Mouse (Mus musculus) erythroblast, embryonic 14.5 days (primary cell): Measurements from ENCODE around the gene Chl1. TPM values are rescaled to one million over a fixed set of nuclear protein-coding genes. Genes with fewer than 3 reads are reported as not detected.

Experiments used
- H3K27me3 ChIP-seq: 2 replicates; pipeline ENCODE4 v1.6.1; 2012; ENCODE audit warnings: inconsistent platforms; ENCODE audit not compliant: control insufficient read depth
- H3K36me3 ChIP-seq: 2 replicates; pipeline ENCODE4 v1.6.1; 2012; ENCODE audit warnings: mild to moderate bottlenecking, inconsistent platforms; ENCODE audit not compliant: control insufficient read depth
- H3K4me1 ChIP-seq: 2 replicates; pipeline ENCODE4 v1.6.1; 2012; ENCODE audit warnings: inconsistent platforms; ENCODE audit not compliant: control insufficient read depth
- H3K4me3 ChIP-seq: replicated peaks from 2 replicates; pipeline ENCODE3; 2012; ENCODE audit warnings: moderate library complexity, mild to moderate bottlenecking, inconsistent platforms
- H3K9me3 ChIP-seq: 2 replicates; pipeline ENCODE4 v1.6.1; 2012; ENCODE audit warnings: low read length, inconsistent platforms, mixed read lengths; ENCODE audit not compliant: control insufficient read depth
- GATA1 ChIP-seq: IDR thresholded peaks from 2 replicates; pipeline ENCODE4 v1.6.1; 2012; ENCODE audit warnings: low read length, inconsistent platforms, mixed read lengths
- TAL1 ChIP-seq: IDR thresholded peaks from 3 replicates; pipeline ENCODE4 v1.6.1; 2012; ENCODE audit warnings: low read length, inconsistent platforms, mixed read lengths
- polyA plus RNA-seq: library from polyadenylated mRNA; stranded (reverse); fragments of >175 nt; gene quantifications from 2 replicates; pipeline ENCODE4 v1.2.3, GENCODE M21; 2012

The Chl1 gene
- polyA plus RNA-seq, 1 experiment = 0.01 TPM

DNA sequence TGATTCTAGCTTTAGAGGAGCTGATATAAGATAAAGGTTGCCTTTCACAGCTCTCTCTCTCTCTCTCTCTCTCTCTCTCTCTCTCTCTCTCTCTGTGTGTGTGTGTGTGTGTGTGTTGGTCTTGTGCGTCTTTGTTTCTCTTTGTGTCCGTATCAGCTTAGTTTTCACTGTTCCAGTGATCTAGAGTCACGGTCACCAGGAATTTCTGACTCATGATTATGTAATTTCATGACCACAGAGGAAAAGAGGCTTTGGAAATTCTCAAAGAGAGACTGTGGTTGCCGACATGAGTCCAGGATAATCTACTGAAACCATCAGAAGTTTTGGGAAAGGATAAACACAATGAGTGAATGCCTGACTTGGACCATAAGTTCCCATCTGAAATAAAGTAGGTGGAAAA lies 110.5 kb downstream of the Chl1 start:
- TF ChIP-seq TAL1 = no peak
- TF ChIP-seq GATA1 = no peak
- Histone ChIP-seq H3K27me3 (no peaks in the 10 kb centered on the region), H3K9me3 (no peaks in the 10 kb centered on the region), H3K4me3 (no peak overlapping the region), H3K4me1 (no peaks in the 10 kb centered on the region), H3K36me3 (no peaks in the 10 kb centered on the region)

DNA sequence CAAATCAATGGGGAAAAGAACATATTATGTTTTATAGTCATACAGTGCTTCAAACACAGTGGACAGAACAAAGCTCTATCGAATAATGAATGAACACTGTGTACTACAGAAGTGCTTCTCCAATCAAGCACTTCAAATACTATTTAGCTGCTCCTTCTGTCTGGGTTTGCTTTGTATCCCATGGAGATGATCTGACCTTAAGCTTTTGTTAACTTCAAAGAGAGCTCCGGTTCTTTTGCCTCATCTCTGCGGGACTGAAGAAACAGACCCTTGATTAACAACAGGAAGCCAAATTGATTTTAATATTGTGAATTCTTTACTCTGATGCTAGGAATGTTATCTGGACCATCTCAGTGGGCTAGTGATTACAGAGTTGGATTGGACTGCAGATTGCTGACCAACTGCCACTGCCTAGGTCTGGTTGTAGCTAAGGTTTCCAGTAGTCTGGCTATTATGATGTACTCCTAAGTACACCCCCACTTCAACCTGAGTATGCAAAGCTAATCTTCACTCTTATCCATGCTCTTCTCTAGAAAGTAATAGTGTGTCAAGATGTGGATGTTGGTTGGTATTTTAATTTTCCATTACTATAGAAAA lies 111.8 kb downstream of the Chl1 start:
- Histone ChIP-seq H3K9me3 (no peaks in the 10 kb centered on the region), H3K36me3 (no peaks in the 10 kb centered on the region), H3K4me1 (no peaks in the 10 kb centered on the region), H3K4me3 (no peak overlapping the region), H3K27me3 (no peaks in the 10 kb centered on the region)
- TF ChIP-seq TAL1 (no peak), GATA1 (no peak)

DNA sequence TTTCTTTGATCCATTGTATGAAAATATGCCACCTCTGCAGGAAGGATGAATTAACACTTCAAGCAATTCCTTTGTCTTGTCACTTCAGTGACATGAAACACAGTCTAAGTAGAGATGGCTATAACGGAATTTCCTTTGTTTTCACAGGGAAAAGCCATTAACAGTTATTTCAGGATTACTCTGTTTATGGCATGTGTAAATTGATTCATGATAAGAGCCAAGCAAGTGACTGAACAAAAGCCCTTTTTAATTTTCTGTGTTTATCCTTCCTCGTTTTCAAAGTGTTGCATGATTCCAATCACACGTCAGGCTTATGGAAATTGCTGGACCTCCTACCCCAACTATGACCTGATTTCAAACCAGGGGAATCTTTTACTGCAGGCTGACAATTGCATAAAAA lies 122.5 kb downstream of the Chl1 start:
- no peak overlapping the region for H3K4me3 ChIP-seq
- no peaks in the 10 kb centered on the region for H3K9me3 ChIP-seq
- H3K36me3 ChIP-seq = no peaks in the 10 kb centered on the region
- no peak for TF ChIP-seq GATA1
- TF ChIP-seq TAL1 = no peak
- H3K4me1 ChIP-seq = no peaks in the 10 kb centered on the region
- no peaks in the 10 kb centered on the region for H3K27me3 ChIP-seq

DNA sequence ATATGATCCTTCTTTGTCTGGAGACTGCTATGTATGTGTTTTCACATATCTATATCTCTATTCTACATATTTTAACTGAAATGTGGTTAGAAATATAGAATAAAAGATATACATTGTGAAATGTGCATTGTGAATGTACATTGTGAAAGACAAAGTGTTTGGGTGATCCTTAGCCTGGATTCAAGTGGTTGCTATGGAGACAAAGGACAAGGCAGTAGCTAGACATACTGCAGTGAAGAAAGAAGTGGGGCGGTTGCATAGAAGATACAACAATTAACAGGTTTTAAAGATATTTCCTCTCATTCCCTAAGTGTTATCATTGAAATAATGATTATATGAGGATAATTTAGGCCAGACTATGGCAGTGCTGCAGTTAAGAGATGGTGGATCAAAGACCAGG lies 146.4 kb downstream of the Chl1 start:
- no peaks in the 10 kb centered on the region for H3K9me3 ChIP-seq
- H3K36me3 ChIP-seq = no peaks in the 10 kb centered on the region
- H3K27me3 ChIP-seq = no peaks in the 10 kb centered on the region
- no peak overlapping the region for H3K4me3 ChIP-seq
- TF ChIP-seq GATA1 (no peak), TAL1 (no peak)
- no peaks in the 10 kb centered on the region for H3K4me1 ChIP-seq

DNA sequence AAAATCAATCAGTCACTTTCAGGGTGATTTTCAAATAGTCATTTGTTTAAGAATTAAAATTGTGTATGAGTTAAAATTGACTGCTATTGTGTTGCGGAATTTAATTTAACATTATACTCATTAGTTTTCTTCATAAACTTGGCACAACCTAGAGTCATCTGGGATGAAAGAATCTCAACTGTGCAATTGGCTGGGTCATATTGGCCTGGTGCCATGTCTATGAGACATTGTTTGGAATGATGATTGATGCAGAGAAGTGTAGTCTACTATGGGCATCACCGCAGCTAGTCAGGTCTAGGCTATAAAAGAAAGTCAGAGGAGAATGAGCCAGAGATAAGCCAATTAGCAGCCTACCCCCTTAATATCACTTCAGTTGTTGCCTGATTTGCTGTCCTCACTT lies 148.8 kb downstream of the Chl1 start:
- TF ChIP-seq TAL1 = no peak
- TF ChIP-seq GATA1 = no peak
- Histone ChIP-seq H3K4me1 (no peaks in the 10 kb centered on the region), H3K4me3 (no peak overlapping the region), H3K36me3 (no peaks in the 10 kb centered on the region), H3K27me3 (no peaks in the 10 kb centered on the region), H3K9me3 (no peaks in the 10 kb centered on the region)

DNA sequence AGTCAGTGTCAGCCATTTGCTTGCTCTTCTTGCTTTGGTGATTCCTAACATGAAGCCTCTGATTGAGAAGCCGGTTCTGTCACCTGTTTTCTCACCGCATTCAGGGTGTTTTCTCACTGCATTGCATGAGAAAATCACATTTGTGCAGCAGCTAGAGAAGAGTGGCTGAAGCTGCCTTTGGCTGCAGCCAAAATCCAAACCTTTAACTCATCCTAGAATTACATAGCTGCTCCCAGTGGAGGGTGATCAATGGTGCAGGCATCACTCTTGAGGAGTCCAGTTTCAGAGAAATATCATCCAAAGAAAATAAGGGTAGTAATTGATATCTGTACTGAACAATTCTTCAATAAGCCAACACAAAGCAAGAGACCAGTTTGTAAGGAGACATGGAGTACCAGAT lies 154.8 kb downstream of the Chl1 start:
- Histone ChIP-seq H3K9me3 (no peaks in the 10 kb centered on the region), H3K4me1 (no peaks in the 10 kb centered on the region), H3K36me3 (no peaks in the 10 kb centered on the region), H3K27me3 (no peaks in the 10 kb centered on the region), H3K4me3 (no peak overlapping the region)
- TF ChIP-seq TAL1 (no peak), GATA1 (no peak)

DNA sequence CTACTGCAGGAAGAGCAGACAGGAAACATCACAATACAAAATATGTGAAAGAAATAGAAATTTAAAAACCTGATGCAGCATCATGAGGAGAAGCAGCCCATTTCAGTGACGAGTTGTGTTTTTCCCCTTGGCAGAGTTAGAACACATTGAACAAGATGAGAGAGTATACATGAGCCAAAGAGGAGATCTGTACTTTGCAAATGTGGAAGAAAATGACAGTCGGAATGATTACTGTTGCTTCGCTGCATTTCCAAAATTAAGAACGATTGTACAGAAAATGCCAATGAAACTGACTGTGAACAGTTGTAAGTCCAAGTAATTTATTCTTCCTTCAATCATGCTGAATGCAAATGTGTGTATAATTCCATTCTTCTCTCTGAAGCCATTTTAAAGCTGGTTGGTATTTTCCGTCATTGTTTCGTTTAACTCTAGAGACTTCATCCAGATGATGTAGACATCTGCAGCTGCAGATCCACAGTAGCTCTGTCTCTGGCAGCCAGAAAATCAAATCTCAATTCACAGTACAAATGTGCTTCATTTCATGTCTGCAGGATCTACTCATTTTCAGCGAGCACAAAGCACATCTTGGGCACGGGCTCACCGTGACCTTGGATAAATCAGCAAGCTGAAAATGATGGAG lies 155.4 kb downstream of the Chl1 start:
- Histone ChIP-seq H3K27me3 (no peaks in the 10 kb centered on the region), H3K9me3 (no peaks in the 10 kb centered on the region), H3K36me3 (no peaks in the 10 kb centered on the region), H3K4me1 (no peaks in the 10 kb centered on the region), H3K4me3 (no peak overlapping the region)
- no peak for TF ChIP-seq GATA1

DNA sequence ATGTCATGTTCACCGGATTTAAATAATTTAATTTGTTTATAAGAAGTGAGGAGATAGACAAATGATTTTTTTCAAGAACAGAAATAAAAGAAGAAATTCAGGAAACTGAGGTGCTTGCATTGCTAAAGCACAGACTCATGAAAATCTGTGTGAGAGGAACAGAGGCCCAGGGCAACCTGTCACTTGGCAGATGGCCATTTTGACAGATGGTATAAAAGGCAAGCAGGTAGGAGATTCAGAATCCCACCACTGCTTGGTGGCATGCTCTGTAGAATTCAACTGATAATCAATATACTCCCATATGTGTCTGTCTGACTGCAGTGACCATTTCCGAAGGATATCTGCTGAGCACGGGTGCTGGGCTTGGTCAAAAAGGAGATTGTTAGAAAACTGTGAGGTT lies 162.7 kb downstream of the Chl1 start:
- Histone ChIP-seq H3K4me1 (no peaks in the 10 kb centered on the region), H3K4me3 (no peak overlapping the region), H3K36me3 (no peaks in the 10 kb centered on the region), H3K9me3 (no peaks in the 10 kb centered on the region), H3K27me3 (no peaks in the 10 kb centered on the region)
- TF ChIP-seq TAL1 (no peak), GATA1 (no peak)

DNA sequence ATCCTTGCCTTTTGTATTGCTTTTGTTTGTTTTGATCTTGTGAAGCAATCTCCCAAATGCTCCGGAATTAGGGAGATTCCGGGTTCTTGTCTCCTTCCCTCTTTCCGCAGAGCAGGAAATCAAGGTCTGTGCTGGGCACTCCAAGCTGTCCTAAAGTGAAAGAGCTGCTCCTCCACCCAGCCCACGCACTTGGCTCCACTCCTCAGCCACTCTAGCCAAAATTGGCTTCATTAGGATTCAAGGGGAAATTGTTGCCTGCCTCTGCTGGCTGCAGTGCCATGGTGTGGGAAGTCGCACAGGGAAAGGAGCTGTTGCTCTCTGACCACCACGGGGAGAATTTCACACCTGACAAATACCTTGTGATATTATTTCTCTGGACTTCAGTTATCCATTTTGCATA lies 163.9 kb downstream of the Chl1 start:
- TF ChIP-seq GATA1 (no peak), TAL1 (no peak)
- Histone ChIP-seq H3K4me3 (no peak overlapping the region), H3K36me3 (no peaks in the 10 kb centered on the region), H3K27me3 (no peaks in the 10 kb centered on the region), H3K4me1 (no peaks in the 10 kb centered on the region), H3K9me3 (no peaks in the 10 kb centered on the region)

DNA sequence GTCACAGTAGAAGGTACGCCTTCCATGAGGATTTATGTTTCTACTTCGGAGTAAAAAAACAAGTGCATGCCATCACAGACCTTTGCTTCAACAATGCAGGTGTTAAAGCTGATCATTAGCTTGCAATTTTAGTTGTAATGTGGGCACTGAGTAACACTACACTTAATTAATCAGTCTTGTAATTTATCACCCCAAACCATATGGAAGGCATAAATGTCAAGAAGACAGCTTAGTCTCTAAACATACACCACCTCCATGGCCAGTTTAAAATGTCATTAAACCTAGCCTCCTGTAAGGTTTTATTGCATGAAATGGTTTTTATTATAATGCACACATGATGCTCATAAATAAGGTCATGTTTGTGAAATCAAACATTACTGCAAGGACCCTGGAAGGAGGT lies 164.8 kb downstream of the Chl1 start:
- H3K4me3 ChIP-seq = no peak overlapping the region
- TF ChIP-seq GATA1 (no peak), TAL1 (no peak)
- no peaks in the 10 kb centered on the region for H3K9me3 ChIP-seq
- H3K36me3 ChIP-seq = no peaks in the 10 kb centered on the region
- no peaks in the 10 kb centered on the region for H3K4me1 ChIP-seq
- H3K27me3 ChIP-seq = no peaks in the 10 kb centered on the region
